Mouse (Mus musculus): Measurements from ENCODE around the gene Elovl5. TPM values are rescaled to one million over a fixed set of nuclear protein-coding genes. Genes with fewer than 3 reads are reported as not detected.

Elovl5 gene
- polyA plus RNA-seq, 1 experiment, result 74.0 TPM

DNA sequence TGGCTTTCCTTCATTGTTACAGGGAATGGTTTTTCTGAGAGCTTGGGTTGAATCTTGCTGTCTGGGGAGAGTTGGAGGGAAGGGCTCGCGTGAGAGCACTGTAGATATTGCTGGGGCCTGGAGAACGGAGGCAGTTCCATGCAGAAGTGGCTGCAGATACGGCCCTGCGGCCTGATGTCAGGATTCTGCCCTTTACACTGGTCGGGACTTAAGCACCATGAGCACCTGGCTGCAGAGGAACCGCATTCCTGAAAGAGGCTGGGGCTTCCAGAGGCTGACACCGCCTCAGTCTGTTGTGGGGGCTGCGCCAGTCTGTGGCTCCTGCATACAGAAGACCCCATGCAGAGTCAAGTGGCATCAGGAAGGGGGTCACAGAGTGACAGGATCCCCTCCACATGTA lies 24.7 kb downstream of the Elovl5 start:
- no peak for TF ChIP-seq POLR2A (IDR thresholded peaks at IDR 0.05; ENCODE audit: control insufficient read depth, extremely low read depth, insufficient read depth, low read length, poor library complexity)
- no peak for TF ChIP-seq CTCF (IDR thresholded peaks at IDR 0.05; ENCODE audit: borderline replicate concordance, control insufficient read depth, extremely low read depth, insufficient read depth, low read length, poor library complexity)
- H3K4me1 ChIP-seq (replicated peaks; ENCODE audit: control insufficient read depth, insufficient read depth, low read length), result peaks cover 21% of the 10 kb centered on the region
- no peaks in the 10 kb centered on the region for H3K36me3 ChIP-seq (ENCODE audit: control insufficient read depth, insufficient read depth, low read length)
- no peaks in the 10 kb centered on the region for H3K27me3 ChIP-seq (ENCODE audit: control insufficient read depth, insufficient read depth, low read length)
- no peak for DNase-seq
- H3K27ac ChIP-seq (ENCODE audit: control insufficient read depth, insufficient read depth, low read length), result no peak overlapping the region
- WGBS, result 96% methylated on average over 9 of the region's 9 CpGs
- H3K4me3 ChIP-seq (ENCODE audit: control insufficient read depth, insufficient read depth, low read length), result no peak overlapping the region

DNA sequence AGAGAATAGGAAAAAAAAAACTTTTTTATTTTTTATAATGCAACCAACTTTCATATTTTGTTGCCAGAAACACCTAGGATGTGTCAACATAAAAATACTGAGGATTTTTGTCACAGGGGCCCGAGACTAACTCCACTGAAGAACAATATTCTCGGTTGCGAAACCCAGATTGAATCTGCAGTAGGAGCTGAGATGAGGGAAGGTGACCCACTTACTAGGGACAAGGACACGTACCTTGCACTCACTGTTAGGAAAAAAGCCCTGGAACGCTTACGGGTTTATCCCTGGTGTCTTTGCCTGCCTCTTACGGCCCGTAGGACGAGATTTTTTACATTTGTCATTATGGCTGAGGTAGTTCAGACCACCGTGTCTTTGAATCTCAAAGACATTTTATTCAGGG lies 25.2 kb downstream of the Elovl5 start:
- TF ChIP-seq CTCF (IDR thresholded peaks at IDR 0.05; ENCODE audit: borderline replicate concordance, control insufficient read depth, extremely low read depth, insufficient read depth, low read length, poor library complexity), result no peak
- Histone ChIP-seq H3K4me3 (ENCODE audit: control insufficient read depth, insufficient read depth, low read length) (no peak overlapping the region), H3K27me3 (ENCODE audit: control insufficient read depth, insufficient read depth, low read length) (no peaks in the 10 kb centered on the region), H3K36me3 (ENCODE audit: control insufficient read depth, insufficient read depth, low read length) (no peaks in the 10 kb centered on the region), H3K4me1 (replicated peaks; ENCODE audit: control insufficient read depth, insufficient read depth, low read length) (peaks cover 19% of the 10 kb centered on the region), H3K27ac (ENCODE audit: control insufficient read depth, insufficient read depth, low read length) (no peak overlapping the region)
- no peak for DNase-seq
- WGBS, result 98% methylated on average over 10 of the region's 10 CpGs

DNA sequence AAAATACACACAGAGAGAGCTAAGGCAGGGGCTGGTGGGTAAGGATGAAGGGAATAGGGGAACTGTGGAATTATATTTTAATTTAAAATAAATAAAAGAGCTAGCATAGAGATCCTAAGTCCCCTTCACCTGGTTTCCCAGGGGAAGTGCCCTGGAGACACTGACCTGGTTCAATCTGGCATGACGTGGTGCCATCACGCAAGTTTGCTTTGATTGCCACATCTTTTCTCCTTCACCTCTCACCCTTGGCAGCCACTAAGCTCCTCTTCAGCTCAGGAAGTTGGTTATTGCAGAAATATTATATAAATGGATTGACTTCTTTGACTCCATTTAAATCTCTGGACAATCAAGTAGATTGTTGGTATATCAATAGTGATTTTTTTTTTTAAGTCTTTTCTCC lies 26.2 kb downstream of the Elovl5 start:
- Histone ChIP-seq H3K4me3 (ENCODE audit: control insufficient read depth, insufficient read depth, low read length) (no peak overlapping the region), H3K36me3 (ENCODE audit: control insufficient read depth, insufficient read depth, low read length) (no peaks in the 10 kb centered on the region), H3K27ac (ENCODE audit: control insufficient read depth, insufficient read depth, low read length) (no peak overlapping the region), H3K27me3 (ENCODE audit: control insufficient read depth, insufficient read depth, low read length) (no peaks in the 10 kb centered on the region), H3K4me1 (replicated peaks; ENCODE audit: control insufficient read depth, insufficient read depth, low read length) (peaks cover 12% of the 10 kb centered on the region)
- DNase-seq, result no peak
- 97% methylated on average over 2 of the region's 2 CpGs for WGBS
- TF ChIP-seq CTCF (IDR thresholded peaks at IDR 0.05; ENCODE audit: borderline replicate concordance, control insufficient read depth, extremely low read depth, insufficient read depth, low read length, poor library complexity), result no peak
- no peak for TF ChIP-seq POLR2A (IDR thresholded peaks at IDR 0.05; ENCODE audit: control insufficient read depth, extremely low read depth, insufficient read depth, low read length, poor library complexity)

DNA sequence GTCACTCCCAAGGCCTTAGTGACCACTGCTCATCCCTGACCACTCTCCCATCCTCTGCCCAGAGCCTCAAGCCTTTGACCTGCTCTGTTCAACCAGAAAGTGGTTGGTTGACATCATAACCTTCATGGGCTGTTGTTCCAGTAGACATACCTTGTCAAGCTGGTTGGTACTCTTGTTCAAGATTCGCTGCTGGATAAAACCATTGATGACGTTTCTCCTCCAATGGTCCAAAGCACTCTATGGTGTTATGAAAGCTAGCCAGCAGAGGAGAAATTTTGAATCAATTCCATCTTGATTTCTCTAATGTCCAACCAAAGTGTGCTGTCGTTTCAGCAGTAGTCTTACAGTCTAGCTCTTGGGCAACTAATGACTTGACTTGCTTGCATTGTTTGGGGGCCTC lies 27.0 kb downstream of the Elovl5 start:
- Histone ChIP-seq H3K4me1 (replicated peaks; ENCODE audit: control insufficient read depth, insufficient read depth, low read length) (peaks cover 11% of the 10 kb centered on the region), H3K4me3 (ENCODE audit: control insufficient read depth, insufficient read depth, low read length) (no peak overlapping the region), H3K27ac (ENCODE audit: control insufficient read depth, insufficient read depth, low read length) (no peak overlapping the region), H3K36me3 (ENCODE audit: control insufficient read depth, insufficient read depth, low read length) (no peaks in the 10 kb centered on the region), H3K27me3 (ENCODE audit: control insufficient read depth, insufficient read depth, low read length) (no peaks in the 10 kb centered on the region)
- TF ChIP-seq POLR2A (IDR thresholded peaks at IDR 0.05; ENCODE audit: control insufficient read depth, extremely low read depth, insufficient read depth, low read length, poor library complexity), result no peak
- TF ChIP-seq CTCF (IDR thresholded peaks at IDR 0.05; ENCODE audit: borderline replicate concordance, control insufficient read depth, extremely low read depth, insufficient read depth, low read length, poor library complexity), result no peak
- WGBS, result 96% methylated on average over 3 of the region's 3 CpGs
- no peak for DNase-seq

DNA sequence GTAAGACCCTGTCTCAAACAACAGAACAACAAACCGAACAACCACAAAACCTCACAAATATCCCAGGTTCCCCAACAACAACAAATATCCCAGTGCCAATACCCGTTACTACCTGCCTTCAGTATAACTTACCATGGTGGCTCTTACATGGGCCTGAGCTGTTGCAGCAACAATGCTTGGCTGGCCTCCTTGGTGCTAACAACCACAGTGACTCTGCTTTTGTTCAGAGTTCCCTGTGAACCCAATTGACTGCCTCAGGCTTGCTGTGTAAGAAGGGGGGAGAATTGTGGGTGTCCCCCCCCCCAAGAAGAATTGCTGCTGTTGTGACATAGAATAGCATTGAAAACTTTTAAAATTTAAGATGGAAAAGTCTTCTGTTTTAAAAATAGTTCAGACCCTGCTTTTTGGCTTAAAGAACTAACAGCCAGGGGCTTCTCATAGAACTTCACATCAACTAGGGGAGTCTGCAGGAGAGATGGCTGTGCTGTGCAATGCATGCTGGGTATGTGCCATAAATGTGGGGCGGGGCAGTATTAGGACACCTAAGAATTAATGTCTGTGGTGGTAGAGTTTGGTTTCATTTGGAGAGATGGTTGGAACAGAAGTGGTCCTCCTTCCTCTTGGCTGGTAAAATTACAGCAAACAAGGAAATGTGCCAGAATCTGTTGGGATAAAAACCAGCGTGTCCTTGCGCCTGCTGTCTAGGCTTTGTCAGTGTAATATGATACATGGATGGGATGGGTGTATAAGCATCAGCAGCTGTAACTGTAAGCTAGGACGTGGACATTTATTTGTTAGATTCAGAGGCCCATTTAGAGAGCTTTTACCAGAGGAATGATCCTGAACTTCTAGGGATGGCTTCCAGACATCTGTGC lies 28.9 kb downstream of the Elovl5 start:
- H3K27me3 ChIP-seq (ENCODE audit: control insufficient read depth, insufficient read depth, low read length), result no peaks in the 10 kb centered on the region
- no peak overlapping the region for H3K27ac ChIP-seq (ENCODE audit: control insufficient read depth, insufficient read depth, low read length)
- H3K4me1 ChIP-seq (replicated peaks; ENCODE audit: control insufficient read depth, insufficient read depth, low read length), result peaks cover 17% of the 10 kb centered on the region
- H3K4me3 ChIP-seq (ENCODE audit: control insufficient read depth, insufficient read depth, low read length), result no peak overlapping the region
- TF ChIP-seq POLR2A (IDR thresholded peaks at IDR 0.05; ENCODE audit: control insufficient read depth, extremely low read depth, insufficient read depth, low read length, poor library complexity) (no peak), CTCF (IDR thresholded peaks at IDR 0.05; ENCODE audit: borderline replicate concordance, control insufficient read depth, extremely low read depth, insufficient read depth, low read length, poor library complexity) (no peak)
- WGBS, result 92% methylated on average over 6 of the region's 6 CpGs
- no peak for DNase-seq
- H3K36me3 ChIP-seq (ENCODE audit: control insufficient read depth, insufficient read depth, low read length), result no peaks in the 10 kb centered on the region

DNA sequence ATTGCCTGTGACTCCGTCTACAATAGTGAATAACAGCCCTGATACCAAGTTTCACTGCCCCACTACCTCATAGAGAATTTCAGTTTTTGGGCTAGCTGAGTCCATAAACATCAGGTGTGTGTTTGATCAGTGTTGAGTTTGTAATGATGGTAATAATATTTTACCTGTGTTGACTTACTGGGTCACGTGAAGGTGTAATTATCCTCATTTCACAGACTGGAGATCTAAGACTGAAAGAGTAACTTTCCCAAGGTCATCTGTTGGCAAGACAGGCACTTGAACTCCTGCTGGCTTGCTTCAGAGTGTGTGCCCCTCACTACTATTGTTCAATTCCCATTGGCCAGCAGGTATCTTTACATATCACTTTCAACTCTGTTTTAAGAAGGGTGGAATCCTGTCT lies 31.1 kb downstream of the Elovl5 start:
- no peaks in the 10 kb centered on the region for H3K36me3 ChIP-seq (ENCODE audit: control insufficient read depth, insufficient read depth, low read length)
- no peak for TF ChIP-seq CTCF (IDR thresholded peaks at IDR 0.05; ENCODE audit: borderline replicate concordance, control insufficient read depth, extremely low read depth, insufficient read depth, low read length, poor library complexity)
- WGBS, result 97% methylated on average over 2 of the region's 2 CpGs
- DNase-seq, result no peak
- H3K27ac ChIP-seq (ENCODE audit: control insufficient read depth, insufficient read depth, low read length), result no peak overlapping the region
- peaks cover 13% of the 10 kb centered on the region for H3K4me1 ChIP-seq (replicated peaks; ENCODE audit: control insufficient read depth, insufficient read depth, low read length)
- no peaks in the 10 kb centered on the region for H3K27me3 ChIP-seq (ENCODE audit: control insufficient read depth, insufficient read depth, low read length)
- no peak overlapping the region for H3K4me3 ChIP-seq (ENCODE audit: control insufficient read depth, insufficient read depth, low read length)

All from thymus, adult 2 months (tissue).